Mouse (Mus musculus) liver, postnatal 0 days (tissue): ENCODE data around the gene Mllt6. TPM values are rescaled to one million over a fixed set of nuclear protein-coding genes. Genes with fewer than 3 reads are reported as not detected.

Experiments used
- ATAC-seq: fragments of 200-750 bp; cut with Nextera tagmentation; 2 replicates; pipeline ENCODE4 v1.8.0; 2017; ENCODE audit warnings: mild to moderate bottlenecking, moderate library complexity
- DNase-seq: peaks from one replicate; pipeline ENCODE4 v3.0.0-alpha.2; 2016
- H3K27ac ChIP-seq: fragments of 300-500 bp; sonication (generic); 2 replicates; pipeline ENCODE4 v1.5.1; 2014; ENCODE audit warnings: antibody characterized with exemption, moderate library complexity, mild to moderate bottlenecking, low read depth
- H3K27me3 ChIP-seq: fragments of 300-500 bp; sonication (generic); 2 replicates; pipeline ENCODE4 v1.6.1; 2014; ENCODE audit warnings: low read length, control low read depth, mixed read lengths; ENCODE audit not compliant: insufficient read depth
- H3K36me3 ChIP-seq: fragments of 300-500 bp; sonication (generic); replicated peaks from 2 replicates; pipeline ENCODE4 v1.6.1; 2014; ENCODE audit warnings: mild to moderate bottlenecking, control low read depth, low read length, moderate library complexity, mixed read lengths; ENCODE audit not compliant: insufficient read depth
- H3K4me1 ChIP-seq: fragments of 300-500 bp; sonication (generic); 2 replicates; pipeline ENCODE4 v1.6.1; 2014; ENCODE audit warnings: antibody characterized with exemption, mild to moderate bottlenecking, control low read depth; ENCODE audit not compliant: insufficient read depth
- H3K4me2 ChIP-seq: fragments of 300-500 bp; sonication (generic); 2 replicates; pipeline ENCODE4 v1.6.1; 2014; ENCODE audit warnings: low read depth, mild to moderate bottlenecking, low read length, moderate library complexity, mixed read lengths
- H3K4me3 ChIP-seq: fragments of 300-500 bp; sonication (generic); 2 replicates; pipeline ENCODE4 v1.5.1; 2014; ENCODE audit warnings: low read depth, low read length
- H3K9ac ChIP-seq: fragments of 300-500 bp; sonication (generic); replicated peaks from 2 replicates; pipeline ENCODE4 v1.6.1; 2014; ENCODE audit warnings: mild to moderate bottlenecking, moderate library complexity
- H3K9me3 ChIP-seq: fragments of 300-500 bp; sonication (generic); 2 replicates; pipeline ENCODE4 v1.6.1; 2016; ENCODE audit warnings: mild to moderate bottlenecking, control low read depth, low read length, mixed read lengths
- CTCF ChIP-seq: sonication (generic); IDR thresholded peaks from 2 replicates; pipeline ENCODE4 v1.5.1; 2016; ENCODE audit warnings: antibody characterized with exemption, low read depth
- EP300 ChIP-seq: IDR thresholded peaks from 2 replicates; pipeline ENCODE4 v1.6.1; 2016; ENCODE audit warnings: antibody characterized with exemption, low read depth, mild to moderate bottlenecking
- WGBS: fragments of 180-500 bp; shearing (Covaris S2); extraction: QIAGEN DNeasy Blood & Tissue Kit; methylation state at CpG from one replicate; pipeline ENCODE4 v1.1.7; 2014; ENCODE audit not compliant: insufficient replicate concordance; 5-methylcytosine and 5-hydroxymethylcytosine counted together
- polyA plus RNA-seq: library from polyadenylated mRNA; unstranded; fragments of >200 nt; fragmentation: Nextera tagmentation; extraction: Ambion mirVana; gene quantifications from 2 replicates; pipeline ENCODE4 v1.2.1, GENCODE M21; 2015

Gene Mllt6
- polyA plus RNA-seq, result 0.32 and 0.38 TPM in 2 replicates

DNA sequence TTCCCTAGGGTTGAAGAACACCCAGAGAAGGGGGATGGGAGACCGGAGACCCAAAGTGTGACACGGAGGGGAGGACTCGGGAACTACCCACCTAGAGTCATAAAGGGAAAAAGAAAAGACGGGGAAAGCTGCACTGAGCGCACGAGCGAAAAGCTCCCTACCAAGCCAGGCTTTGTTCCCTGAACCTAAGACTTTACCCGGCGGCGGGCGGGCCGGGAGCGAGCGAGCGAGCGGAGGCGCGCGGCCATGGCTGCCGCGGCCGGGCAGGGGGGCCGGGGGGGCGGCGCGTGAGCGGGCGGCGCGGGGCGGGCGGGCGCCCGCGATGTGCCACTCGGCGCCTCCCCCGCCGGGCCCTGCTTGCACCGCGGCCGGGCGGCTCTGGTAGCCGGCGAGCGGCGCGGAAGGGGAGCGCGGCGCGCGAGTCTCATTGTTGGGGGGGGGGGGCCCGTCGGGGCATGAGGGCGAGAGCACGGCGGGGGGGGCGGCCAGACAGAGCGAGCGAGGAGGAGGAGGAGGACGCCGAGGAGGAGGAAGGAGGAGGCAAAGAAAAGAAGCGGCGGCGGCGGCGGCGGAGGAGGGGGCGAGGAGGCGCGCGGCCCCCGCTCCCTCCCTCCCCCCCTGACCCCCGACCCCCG lies at the start of gene Mllt6:
TSS of gene Mllt6 (plus strand) at position 522 of the 635 bp plus-strand sequence.
- Histone ChIP-seq H3K27ac (peak within 1 kb of the TSS; percentile 35; the same call in 1 of the 2 replicates), H3K9me3 (no peaks in the 10 kb centered on the region), H3K4me2 (peak within 1 kb of the TSS; percentile 84), H3K9ac (peak within 1 kb of the TSS; percentile 71), H3K4me1 (peaks cover 29% of the 10 kb centered on the region), H3K27me3 (peaks cover 37% of the 10 kb centered on the region), H3K36me3 (peaks cover 3% of the 10 kb centered on the region), H3K4me3 (peak within 1 kb of the TSS; percentile 69)
- TF ChIP-seq CTCF (no peak), EP300 (no peak)
- DNase-seq (peak; percentile 73), ATAC-seq (peak; percentile 57)
- 2% methylated on average over 53 of the region's 76 CpGs for WGBS

DNA sequence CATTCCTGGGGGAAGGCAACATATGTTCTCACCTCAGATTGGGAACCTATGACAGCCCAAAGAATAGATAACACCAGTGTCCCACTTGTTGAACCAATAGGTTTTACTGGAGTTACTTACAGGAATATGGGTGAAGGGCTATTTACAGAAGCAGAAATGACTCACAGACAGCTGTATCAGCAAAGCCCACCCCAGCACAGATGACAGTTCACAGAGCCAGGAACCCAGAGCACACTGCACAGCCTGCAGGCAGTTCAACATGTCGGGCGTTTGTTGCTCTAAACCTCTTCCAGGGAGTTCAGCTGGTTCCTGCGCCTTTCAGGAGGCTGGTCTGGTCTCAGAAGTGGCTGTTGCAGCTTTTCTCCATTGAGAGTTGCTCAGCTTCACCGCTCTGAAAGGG lies 47.9 kb upstream of the Mllt6 start:
- Histone ChIP-seq H3K9me3 (no peaks in the 10 kb centered on the region), H3K36me3 (no peaks in the 10 kb centered on the region), H3K27me3 (no peaks in the 10 kb centered on the region), H3K4me1 (no peaks in the 10 kb centered on the region), H3K4me2 (no peak overlapping the region), H3K4me3 (no peak overlapping the region), H3K27ac (no peak overlapping the region), H3K9ac (no peak overlapping the region)
- 72% methylated on average over 4 of the region's 4 CpGs for WGBS
- no peak for TF ChIP-seq CTCF
- TF ChIP-seq EP300, result no peak
- ATAC-seq (no peak), DNase-seq (no peak)

DNA sequence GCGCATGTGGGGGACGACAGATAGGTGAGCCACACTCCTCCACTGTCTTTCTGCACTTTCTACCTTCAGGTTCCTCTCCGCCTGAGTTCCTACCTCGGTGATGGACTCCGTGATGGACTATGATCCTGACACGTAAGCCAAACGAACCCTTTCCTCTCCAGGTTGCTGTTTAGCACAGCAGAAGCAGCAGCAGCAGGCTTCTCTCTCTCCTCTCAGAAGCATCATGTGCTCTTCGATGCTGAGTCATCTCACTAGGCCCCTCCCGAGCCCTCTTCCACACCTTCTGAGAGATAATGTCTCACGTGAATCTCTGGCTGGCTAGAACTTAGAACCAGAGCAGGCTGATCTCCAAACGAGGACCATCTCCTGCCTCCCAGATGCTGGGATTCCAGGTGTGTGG lies 44.8 kb upstream of the Mllt6 start:
- WGBS, result 44% methylated on average over 11 of the region's 11 CpGs
- Histone ChIP-seq H3K9ac (no peak overlapping the region), H3K4me1 (no peaks in the 10 kb centered on the region), H3K4me3 (no peak overlapping the region), H3K9me3 (no peaks in the 10 kb centered on the region), H3K4me2 (no peak overlapping the region), H3K27ac (no peak overlapping the region), H3K36me3 (no peaks in the 10 kb centered on the region), H3K27me3 (peaks cover 5% of the 10 kb centered on the region)
- no peak for DNase-seq
- no peak for TF ChIP-seq EP300
- no peak for TF ChIP-seq CTCF
- ATAC-seq, result peak; percentile 17; the same call in 1 of the 2 replicates

DNA sequence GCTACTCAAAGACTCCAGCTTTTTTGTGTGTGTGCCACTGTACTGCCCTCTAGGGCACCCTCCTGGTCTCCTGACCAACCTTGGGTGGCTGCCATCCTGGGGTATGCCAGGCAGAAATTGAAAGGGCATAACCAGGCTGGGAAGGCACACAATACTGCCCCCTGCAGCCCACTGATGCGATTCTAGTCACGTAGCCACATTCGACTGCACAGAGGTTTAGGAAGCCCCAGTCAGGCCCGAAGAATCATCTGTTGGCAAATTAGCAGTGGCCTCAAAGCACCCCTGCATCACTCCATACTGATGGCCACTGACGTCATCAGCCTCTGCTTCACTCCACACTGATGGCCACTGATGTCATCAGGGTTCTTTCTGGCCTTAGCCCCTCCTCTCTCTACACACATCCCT lies 43.8 kb upstream of the Mllt6 start:
- peak; percentile 46 for DNase-seq
- Histone ChIP-seq H3K9me3 (no peaks in the 10 kb centered on the region), H3K4me1 (no peaks in the 10 kb centered on the region), H3K36me3 (no peaks in the 10 kb centered on the region), H3K27ac (no peak overlapping the region), H3K9ac (no peak overlapping the region), H3K4me3 (no peak overlapping the region), H3K4me2 (no peak overlapping the region), H3K27me3 (peaks cover 15% of the 10 kb centered on the region)
- peak; percentile 52 for TF ChIP-seq CTCF
- TF ChIP-seq EP300, result no peak
- ATAC-seq, result no peak
- 51% methylated on average over 5 of the region's 5 CpGs for WGBS

DNA sequence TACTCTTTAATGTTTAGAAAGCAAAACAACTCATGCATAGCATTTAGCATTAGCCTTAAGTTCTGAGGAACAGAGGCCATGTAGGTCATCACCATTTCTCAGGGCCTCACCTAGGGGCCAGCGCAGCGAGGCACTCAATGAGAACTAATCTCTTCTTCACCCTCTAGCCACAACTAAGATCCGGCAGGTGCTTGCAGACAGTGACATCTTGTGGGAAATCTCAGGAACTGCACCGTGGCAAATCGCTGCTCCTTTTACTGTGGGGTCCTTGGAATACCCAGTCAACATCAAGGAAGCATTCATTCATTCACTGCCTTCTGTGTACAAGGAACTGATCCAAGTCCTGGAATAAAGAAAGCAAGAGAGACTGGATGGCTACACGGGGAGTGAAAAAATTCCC lies 40.8 kb upstream of the Mllt6 start:
- Histone ChIP-seq H3K4me1 (no peaks in the 10 kb centered on the region), H3K9ac (no peak overlapping the region), H3K4me2 (no peak overlapping the region), H3K27me3 (peaks cover 46% of the 10 kb centered on the region), H3K9me3 (no peaks in the 10 kb centered on the region), H3K4me3 (no peak overlapping the region), H3K36me3 (no peaks in the 10 kb centered on the region), H3K27ac (no peak overlapping the region)
- DNase-seq (peak; percentile 64), ATAC-seq (peak; percentile 37; the same call in 1 of the 2 replicates)
- 6% methylated on average over 6 of the region's 6 CpGs for WGBS
- TF ChIP-seq CTCF (peak; percentile 97), EP300 (no peak)

DNA sequence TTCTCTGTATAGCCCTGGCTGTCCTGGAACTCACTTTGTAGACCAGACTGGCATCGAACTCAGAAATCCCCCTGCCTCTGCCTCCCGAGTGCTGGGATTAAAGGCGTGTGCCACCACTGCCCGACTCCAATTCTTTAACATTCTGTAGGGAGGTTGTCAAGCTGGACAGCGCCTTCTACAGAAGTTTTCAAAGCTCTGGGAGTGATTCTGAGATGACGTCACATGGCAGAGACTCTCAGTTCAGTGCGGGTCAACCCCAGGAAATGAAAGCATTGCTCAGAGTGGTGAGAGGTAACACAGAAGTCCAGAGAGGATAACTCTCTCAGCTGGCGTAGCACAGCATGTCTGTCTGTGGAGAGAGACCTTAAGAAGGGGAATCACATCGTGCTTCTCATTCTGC lies 40.0 kb upstream of the Mllt6 start:
- Histone ChIP-seq H3K27ac (no peak overlapping the region), H3K4me3 (no peak overlapping the region), H3K4me2 (no peak overlapping the region), H3K36me3 (no peaks in the 10 kb centered on the region), H3K9me3 (no peaks in the 10 kb centered on the region), H3K9ac (no peak overlapping the region), H3K4me1 (no peaks in the 10 kb centered on the region), H3K27me3 (peaks cover 53% of the 10 kb centered on the region)
- no peak for ATAC-seq
- TF ChIP-seq EP300 (no peak), CTCF (no peak)
- WGBS, result 49% methylated on average over 9 of the region's 9 CpGs
- no peak for DNase-seq
